Mouse (Mus musculus) CD4-positive naive resting alpha-beta T cell, adult 76 days (primary cell): ENCODE results near the gene Btbd35f8. TPM values are rescaled to one million over a fixed set of nuclear protein-coding genes. Genes with fewer than 3 reads are reported as not detected.

ENCODE experiments used
- total RNA-seq: library from RNA; stranded (reverse); gene quantifications from one replicate; pipeline ENCODE4 v1.2.4, GENCODE M21; 2023

Btbd35f8 gene
- total RNA-seq, result not detected

GRCm38 (mm10) chrX:34450224-34450623 is at the start of gene Btbd35f8:
Gene Btbd35f8 (plus strand): TSS chrX:34450524.

Other genes with a start within 250 kb of the Btbd35f8 start
- gene Spin2g, start 211.8 kb upstream of the Btbd35f8 start, total RNA-seq, result not detected